Mouse (Mus musculus) kidney, adult 11 months (tissue): ENCODE data around the gene Gm10073.
A peak's percentile ranks its signal among the peaks of the same experiment; 100 is the strongest.
"Not testable (repeated sequence)": the region's sequence is repeated elsewhere in the genome, so short reads cannot be mapped to it uniquely, and the experiment has no call there.

Source experiments
- DNase-seq: peaks from one replicate; pipeline ENCODE4 v3.0.0; 2022

The Gm10073 gene

GRCm38 (mm10) chr8:106573168-106573567, at the start of gene Gm10073:
TSS of gene Gm10073 (minus strand) at chr8:106573461.
- DNase-seq, result not testable (repeated sequence)

GRCm38 (mm10) chr8:106623016-106623415, 49.8 kb upstream of the Gm10073 start:
- peak; percentile 80 for DNase-seq

DNA sequence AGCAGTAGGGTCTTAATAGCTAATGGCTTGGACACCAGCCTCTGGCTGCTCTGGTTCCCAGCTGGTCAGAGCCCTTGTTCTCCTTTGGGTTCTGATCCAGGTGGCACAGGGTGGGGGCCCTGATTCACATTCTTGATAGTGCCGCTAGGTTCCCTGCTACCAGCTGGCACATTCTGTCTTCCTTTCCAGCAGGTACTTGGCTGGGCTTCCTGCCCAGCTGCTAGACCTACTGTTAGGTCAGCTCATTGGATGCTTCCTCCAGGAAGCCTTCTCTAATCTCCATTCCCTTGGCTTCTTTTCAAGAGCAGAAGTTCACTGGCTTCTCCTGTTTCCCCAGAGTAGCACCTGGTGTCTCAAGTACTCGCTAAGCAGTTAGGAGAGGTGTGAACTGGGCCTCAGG, 47.2 kb upstream of the Gm10073 start:
- peak; percentile 70 for DNase-seq

- peak; percentile 86 for DNase-seq
Measured at GRCm38 (mm10) chr8:106619549-106620245, 46.4 kb upstream of the Gm10073 start.

DNA sequence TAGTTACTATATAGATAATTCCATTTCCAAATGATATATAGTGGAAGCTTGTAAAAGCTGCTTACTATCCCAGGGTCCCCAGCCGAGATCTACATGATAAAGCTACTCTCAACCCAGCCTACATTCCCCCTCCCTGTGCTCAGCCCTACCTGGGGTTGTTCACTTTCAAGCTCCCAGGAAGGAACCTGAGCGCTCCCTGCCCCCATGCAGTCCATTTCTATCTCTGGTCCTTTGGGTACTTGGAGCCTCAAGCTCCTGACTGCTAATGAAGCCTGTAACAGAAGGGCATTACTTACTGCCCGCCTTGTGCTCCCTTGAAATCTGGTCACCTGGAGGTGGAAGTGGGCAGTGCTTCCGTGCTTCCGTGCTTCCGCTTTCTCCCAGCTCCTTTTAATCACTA, 45.1 kb upstream of the Gm10073 start:
- DNase-seq, result no peak

DNA sequence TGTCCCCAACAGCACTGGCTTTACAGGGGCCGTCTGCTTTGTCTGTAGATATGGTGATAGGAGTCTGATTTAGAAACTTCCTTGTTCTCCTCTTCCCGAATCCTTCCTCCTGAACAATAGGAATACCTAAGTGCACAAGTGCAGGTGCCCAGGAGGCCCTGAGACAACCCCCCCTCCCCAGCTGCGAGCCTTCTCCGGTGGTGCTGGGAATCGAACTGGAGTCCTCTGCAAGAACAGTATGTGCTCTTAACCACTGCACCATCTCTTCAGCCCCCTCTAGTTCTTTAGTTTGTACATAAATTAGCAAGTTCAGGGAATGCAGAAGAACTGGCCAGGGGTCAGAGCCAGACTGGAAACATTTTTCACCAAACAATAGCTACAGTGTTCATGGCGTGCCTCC, 44.6 kb upstream of the Gm10073 start:
- no peak for DNase-seq

DNA sequence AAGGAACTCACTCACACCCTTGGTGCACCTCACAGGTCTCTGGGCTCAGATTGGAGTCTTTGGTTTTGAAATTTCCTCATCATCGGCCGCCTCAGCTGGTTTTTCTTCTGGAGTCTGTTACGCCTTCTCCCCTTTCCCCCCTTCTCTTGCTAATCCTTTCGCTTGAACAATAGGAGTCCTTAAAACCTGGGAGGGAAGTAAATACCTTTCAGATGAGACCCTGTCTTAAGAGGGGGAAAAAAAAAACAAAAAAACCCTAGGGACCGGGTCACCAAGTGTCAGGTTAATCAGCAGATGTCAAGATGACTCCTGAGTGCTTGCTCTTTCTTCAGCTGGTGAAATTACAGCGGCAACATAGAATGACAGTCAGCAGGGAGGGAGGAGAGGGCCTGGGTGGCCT, 43.9 kb upstream of the Gm10073 start:
- DNase-seq, result no peak

DNA sequence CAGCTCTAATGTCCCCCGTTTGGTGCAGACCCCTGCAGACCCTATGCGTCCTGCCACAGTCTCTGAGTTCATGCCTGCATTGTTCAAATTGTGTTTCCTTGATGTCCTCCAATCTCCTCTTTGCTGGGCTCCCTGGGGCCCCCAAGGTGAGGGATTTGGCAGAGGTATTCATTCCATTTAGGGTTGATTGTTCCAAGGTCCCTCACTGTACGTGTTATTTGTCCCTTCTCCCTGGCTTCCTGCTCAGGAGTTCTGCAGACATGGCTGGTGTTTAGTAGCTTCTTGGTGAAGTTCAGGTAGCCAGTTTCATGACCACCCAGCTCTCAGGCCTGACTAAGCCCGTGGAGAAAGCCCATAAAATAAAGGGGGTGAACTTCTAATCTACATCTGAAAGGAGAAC, 43.4 kb upstream of the Gm10073 start:
- no peak for DNase-seq

- DNase-seq, result peak; percentile 74
Measured at GRCm38 (mm10) chr8:106615661-106616299, 42.5 kb upstream of the Gm10073 start.

DNA sequence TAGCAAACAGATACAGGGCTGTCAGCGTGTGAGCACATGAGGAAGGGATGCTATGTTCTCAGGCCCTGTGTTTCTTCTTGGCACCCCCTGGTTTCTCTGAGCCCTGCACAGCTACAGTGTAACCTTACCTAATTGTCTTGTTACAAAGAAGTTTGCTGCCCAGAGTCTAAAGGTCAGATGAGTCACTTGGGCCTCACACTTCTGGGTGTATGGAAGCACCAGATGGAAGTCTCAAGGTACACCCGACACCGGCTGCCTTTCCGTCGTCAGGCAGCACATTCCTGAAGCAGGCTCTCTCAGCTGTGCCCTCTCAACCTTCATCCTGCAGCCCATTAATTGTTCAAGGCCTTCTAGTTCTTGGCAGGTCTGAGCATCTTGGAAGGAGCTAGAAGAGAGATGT, 41.4 kb upstream of the Gm10073 start:
- DNase-seq, result peak; percentile 80

DNA sequence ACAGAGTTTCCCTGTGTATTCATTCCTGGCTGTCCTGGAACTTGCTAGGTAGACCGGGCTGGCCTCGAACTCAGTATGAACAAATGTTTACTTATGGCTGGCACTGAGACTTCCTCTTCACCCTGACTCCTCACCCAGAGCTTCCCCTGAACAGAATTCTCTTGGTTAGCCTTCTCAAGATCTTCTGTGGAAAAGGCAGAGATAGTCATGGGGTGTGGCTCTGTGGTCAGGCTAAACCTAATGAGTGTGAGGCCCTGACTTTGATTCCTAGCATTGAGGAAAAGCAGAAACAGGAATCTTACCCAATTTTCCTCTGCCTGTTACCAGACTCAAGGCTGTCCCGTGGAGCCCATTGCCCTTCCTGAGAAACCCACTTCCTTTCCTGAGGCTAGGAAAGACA, 38.8 kb upstream of the Gm10073 start:
- DNase-seq, result no peak

DNA sequence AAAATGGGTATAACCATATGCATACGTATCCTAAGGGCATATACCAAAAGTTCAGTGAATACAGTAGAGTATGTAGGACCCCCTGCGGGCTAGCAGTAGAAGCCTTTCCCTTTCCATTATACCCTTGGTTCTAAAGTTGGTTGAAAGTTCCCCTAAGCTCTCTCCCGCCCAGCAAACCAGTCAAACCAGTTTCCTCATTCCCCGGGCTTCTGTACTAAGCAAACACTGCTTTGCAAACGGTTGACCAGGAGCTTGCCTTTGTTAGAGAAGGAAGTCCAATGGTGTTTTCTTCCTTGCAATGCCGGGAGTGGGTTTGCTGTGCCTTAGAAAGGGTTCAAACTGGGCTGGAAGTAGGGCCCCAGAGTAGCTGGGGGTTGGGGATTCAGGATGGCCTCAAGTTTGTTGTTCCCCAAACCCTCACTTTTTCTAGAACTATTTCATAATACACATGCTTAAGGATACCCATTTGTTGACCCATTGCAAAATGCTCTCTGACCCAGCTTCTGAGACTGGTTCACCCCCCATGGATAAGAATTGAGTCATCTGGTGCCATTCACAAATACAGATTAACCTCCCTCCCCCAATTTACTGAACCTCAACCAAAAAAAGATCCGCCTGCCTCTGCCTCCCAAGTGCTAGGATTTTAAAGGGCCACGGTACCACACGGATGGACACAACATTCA, 37.8 kb upstream of the Gm10073 start:
- DNase-seq, result peak; percentile 57

GRCm38 (mm10) chr8:106609076-106609903, 36.0 kb upstream of the Gm10073 start:
- no peak for DNase-seq

GRCm38 (mm10) chr8:106608425-106608824, 35.2 kb upstream of the Gm10073 start:
- no peak for DNase-seq

- DNase-seq, result not testable (repeated sequence)
Measured at GRCm38 (mm10) chr8:106607783-106608182, 34.5 kb upstream of the Gm10073 start.

GRCm38 (mm10) chr8:106606601-106607145, 33.4 kb upstream of the Gm10073 start:
- no peak for DNase-seq

DNA sequence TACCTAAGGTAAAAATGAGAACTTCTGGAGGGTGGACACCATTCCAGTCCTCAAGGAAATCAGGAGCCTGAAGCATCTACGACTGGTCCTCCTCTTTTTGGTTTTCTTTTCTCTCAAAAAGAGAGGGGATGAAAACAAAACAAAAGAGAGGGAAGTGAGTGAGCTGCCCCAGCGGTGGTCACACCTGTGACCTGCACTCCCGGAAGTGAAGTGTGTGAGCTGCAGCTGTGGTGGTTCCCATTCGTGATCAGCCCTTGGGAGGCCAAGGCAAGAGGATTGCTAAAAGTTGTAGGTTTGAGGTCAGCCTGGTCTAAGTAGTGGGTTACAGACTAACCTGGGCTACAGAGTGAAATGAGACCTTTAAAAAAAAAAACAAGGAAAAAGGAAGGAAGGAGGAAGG, 32.9 kb upstream of the Gm10073 start:
- no peak for DNase-seq

DNA sequence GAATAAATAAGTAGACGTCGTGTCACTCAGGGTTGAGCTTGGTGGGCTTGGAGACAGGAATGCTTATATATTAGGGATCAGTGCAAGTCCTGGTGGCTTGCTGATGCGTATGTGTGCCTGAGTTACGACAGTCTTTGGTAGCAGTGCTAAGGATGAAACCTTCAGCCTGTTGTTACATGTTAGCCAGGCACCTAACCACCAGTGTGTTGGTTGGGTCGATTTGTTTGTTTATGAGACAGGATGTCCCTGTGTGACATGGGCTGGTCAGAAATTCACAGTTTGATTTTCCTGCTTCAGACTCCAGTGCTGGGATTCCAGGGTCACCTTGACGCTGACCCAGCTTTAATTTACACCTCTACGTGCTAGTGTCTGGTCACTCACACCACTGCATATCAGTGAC, 32.4 kb upstream of the Gm10073 start:
- DNase-seq, result no peak

DNA sequence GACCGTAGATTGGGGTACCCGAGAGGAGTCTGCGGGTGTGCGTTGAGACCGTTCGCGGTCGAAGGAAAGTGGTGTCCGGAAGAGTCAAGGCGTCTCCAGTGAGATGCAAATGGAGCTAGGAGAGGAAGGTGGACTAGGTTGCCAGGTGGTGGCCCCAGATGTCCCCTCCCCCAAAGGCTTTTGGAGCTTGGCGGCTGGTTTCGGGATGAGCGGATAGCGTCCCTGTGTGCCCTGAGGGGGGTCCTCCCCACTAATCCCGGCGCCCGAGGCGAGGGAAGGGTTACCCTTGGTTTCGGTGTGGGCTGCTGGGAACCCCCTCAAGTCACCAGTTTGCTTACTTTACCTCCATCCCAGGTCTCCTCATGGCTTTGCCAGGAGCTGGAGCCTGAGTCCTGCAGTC, 30.7 kb upstream of the Gm10073 start:
- DNase-seq, result no peak

DNA sequence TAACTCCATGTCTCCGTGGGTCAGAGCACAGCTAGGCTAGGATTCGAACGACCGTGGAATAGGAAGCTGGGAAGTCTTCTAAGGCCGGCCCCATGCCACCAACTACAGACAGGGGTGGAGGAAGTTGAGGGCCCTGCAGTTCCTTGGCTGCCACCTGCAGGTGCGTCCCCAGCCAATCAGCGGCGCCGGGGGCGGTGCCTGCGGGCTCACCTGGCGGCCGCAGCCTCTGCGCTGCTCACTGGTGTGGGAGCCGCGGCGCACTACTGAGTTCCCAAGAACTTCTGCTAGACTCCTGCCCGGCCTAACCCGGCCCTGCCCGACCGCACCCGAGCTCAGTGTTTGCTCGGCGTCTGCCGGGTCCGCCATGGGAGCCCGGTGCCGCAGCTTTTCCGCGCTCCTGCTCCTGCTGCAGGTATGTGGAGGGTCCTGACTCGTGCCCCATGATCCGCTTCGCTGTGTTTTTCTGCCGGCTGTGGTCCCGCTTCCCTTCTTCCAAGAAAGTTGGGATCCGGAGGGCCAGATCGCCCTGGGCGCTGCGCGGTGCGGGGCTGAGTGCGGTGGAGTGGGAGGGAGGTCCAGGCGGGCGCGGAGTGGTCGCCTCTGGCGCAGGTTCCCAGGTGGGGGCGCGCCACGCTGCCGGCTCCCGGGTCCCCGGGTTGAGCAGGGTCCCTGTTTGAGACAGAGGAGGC, 30.0 kb upstream of the Gm10073 start, which contains the start of gene Cdh1:
TSS of gene Cdh1 (plus strand) at position 221 of the 689 bp plus-strand sequence.
- DNase-seq, result peak; percentile 94

DNA sequence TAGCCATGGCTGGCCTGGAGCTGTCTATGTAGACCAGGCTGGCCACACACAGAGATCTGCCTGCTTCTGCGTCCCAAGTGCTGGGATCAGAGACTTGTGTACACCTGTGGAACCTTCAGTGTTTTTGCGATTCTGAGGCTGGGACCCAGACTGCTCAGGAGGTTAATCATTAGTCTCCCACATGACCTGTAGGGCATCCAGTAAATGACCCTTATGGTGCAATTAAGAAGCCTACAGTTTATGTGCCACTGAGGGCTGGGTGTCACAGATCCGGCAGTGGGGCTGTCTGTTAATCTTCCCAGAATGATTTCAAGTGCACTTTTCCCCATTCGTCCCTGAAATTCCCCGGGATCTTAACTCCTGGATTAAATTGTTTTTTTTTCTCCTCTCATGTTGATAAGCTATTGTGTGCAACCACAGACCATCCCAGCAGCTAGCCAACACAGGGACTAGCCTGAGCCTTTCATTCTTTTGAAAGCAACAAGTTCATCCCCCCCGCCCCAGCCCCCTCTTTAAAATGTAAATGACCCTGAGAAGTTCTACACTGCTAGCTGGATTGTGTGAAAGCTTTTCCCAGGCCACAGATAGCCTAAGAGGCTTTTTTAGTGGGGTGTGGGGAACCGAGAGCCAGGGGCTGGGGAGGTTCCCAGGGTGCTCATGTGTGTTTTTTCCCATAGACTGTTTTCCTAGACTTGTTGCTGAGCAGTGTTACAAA, 26.2 kb upstream of the Gm10073 start:
- no peak for DNase-seq

DNA sequence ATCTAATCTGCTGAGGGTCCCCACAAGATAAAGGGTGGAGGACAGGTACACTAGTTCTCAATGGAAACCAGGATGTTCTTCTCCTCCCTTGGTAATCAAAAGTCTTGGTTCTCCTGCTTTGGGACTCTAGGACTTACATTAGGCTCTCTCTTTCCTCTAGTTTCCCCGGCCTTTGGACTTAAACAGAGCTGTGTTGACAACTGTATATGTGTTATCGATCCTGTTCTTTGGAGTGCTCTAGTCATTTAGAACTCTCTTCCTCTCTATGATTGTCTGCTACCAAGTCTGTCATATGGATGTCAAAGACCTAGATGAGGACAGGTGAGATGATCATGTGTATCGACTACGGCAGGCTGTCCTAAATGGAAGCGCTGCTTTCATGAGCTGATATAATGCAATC, 23.8 kb upstream of the Gm10073 start:
- DNase-seq, result no peak
